Mouse (Mus musculus) MN1 (cell line): Measurements from ENCODE around the gene Apobec1.
A peak's percentile ranks its signal among the peaks of the same experiment; 100 is the strongest.
"Not testable (repeated sequence)": the region's sequence is repeated elsewhere in the genome, so short reads cannot be mapped to it uniquely, and the experiment has no call there.

Experiments
- DNase-seq: peaks from one replicate; pipeline ENCODE4 v3.0.0-alpha.2; 2016; ENCODE audit warnings: low spot score

Apobec1 gene

GRCm38 (mm10) chr6:122604260-122604659 is 2.0 kb upstream of the Apobec1 start:
- no peak for DNase-seq

DNA sequence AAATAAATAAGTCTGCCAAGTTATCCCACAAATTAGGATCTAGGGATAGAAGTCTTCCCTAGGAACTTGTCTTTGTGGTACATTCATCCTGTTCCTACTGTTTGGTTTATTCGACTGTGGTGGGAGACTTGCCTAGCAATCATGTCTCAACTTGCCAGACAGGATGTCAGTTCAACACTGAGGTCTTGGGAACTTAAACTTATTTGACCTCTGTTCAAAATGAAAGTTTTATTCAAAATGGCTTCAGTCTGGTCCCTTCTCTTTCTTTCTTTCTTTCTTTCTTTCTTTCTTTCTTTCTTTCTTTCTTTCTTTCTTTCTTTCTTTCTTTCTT is 713 bp upstream of the Apobec1 start:
- no peak for DNase-seq

DNA sequence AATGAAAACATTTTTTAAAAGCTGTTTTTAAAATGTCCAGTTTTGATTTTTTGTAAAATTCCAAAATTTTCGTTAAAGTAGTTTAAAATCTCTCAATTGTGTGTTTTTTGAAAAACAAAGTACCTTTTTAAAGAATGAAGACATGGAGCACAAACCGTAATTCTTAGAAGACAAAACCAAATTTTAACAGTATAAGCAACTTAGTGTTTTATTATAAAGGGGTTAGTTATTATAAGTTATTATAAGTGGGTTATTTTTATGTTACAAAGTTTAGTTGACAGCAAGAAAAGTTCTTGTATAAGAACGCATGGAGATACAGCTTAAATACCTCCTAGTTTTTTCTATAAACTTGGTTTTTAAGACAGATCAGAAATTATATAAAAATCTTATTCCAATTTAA is 629 bp downstream of the Apobec1 start:
- no peak for DNase-seq

DNA sequence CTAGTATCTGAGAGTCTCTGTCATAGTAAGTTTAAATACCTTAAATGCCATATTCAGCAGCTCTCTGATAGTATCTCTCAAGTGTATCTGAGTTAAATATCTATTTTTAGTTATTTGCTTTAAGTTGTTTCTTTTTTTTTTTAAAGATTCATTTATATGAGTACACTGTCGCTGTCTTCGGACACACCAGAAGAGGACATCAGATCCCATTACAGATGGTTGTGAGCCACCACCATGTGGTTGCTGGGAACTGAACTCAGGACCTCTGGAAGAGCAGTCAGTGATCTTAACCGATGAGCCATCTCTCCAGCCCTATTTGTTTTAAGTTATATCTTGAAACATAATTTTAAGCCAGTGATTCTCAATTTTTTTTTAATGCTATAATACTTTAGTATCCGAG is 1.2 kb downstream of the Apobec1 start:
- no peak for DNase-seq

GRCm38 (mm10) chr6:122600066-122600646 is 2.1 kb downstream of the Apobec1 start:
- no peak for DNase-seq

DNA sequence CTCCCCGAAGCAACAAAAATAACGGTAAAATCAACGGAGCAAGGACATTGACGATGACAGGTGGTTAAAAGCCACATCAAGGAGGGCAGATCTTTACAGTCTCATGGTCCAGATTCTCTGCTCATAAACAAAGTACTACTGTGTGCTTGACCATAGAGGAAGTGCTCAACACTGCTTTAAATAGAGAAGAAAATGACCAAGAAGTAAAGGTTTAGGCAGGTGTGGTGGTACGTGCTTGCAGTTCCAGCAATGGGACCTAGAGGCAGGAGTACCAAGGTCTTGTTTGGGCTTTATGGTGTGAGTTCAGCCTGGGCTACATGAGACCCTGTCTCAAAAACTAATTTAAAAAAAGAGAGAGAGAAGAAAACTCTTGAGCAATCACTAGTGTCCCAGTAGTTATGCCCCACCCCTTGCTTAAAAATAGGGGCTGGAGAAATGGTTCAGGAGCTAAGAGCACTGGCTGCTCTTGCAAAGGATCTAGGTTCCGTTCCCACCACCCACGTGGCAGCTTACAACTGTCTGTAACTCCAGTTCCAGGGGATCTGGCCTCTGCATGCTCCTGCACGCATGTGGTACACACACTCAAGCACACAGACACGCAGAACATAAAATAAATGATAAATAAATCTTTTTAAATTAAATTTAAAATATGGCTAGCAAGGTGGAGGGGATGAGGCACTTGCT is 3.0 kb downstream of the Apobec1 start:
- no peak for DNase-seq

DNA sequence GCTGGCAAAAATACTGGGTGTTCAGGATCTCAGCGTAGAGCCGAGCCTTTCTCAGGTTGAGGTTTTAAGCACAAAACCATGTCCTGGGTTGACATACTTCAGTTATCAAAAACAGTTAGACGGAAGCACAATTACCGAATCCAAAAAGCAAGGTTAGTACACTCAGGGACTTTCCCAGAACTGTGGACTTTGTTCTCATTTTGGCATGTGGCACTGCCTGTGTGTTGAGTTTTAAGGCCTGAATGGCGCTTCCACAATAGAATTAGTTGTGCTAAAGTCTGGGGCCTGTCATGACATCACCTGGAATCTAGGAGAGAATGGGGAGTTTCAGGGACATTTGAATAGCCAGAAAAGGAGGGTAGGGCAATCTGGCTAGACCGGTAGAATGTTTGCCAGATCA is 3.8 kb downstream of the Apobec1 start:
- DNase-seq: no peak

GRCm38 (mm10) chr6:122598014-122598413 is 4.2 kb downstream of the Apobec1 start:
- no peak for DNase-seq

DNA sequence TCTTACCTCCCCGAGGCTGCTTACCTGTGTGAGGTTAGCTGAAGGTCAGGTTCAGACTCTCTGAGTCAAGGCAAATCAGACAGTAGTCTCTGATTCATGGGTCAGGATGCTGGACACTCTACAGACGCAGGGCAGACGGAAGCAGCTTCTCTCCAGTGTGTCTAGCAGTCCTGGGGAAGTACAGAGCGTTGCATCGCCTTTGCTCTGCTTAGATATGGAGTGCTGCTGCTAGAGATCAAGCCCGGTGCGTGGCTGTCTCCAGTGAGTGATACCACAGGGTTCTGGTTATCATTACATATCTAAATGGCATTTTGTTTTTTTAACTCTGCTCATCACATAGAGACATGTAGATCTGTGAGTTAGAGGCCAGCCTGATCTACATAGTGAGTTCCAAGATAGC is 5.6 kb downstream of the Apobec1 start:
- DNase-seq: no peak

- no peak for DNase-seq
These were observed 6.6 kb downstream of the Apobec1 start for GRCm38 (mm10) chr6:122595637-122596036.

DNA sequence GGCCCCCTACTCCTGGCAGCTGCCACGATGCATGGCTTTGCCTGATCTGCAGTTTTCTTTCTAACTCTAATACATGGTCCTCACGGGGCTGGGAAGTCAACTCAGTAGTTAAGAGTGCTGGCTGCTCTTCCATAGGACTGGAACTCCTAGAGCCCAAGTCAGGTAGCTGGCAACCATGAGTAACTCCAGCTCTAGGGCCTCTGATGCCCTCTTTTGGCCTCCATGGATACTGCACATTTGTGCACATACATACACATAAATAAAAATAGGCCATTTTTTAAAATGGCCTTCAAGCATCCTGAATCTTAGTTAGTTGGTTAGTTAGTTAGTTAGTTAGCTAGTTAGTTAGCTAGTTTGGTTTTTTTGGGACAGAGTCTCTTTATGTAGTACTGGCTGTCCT is 9.3 kb downstream of the Apobec1 start:
- DNase-seq: no peak

DNA sequence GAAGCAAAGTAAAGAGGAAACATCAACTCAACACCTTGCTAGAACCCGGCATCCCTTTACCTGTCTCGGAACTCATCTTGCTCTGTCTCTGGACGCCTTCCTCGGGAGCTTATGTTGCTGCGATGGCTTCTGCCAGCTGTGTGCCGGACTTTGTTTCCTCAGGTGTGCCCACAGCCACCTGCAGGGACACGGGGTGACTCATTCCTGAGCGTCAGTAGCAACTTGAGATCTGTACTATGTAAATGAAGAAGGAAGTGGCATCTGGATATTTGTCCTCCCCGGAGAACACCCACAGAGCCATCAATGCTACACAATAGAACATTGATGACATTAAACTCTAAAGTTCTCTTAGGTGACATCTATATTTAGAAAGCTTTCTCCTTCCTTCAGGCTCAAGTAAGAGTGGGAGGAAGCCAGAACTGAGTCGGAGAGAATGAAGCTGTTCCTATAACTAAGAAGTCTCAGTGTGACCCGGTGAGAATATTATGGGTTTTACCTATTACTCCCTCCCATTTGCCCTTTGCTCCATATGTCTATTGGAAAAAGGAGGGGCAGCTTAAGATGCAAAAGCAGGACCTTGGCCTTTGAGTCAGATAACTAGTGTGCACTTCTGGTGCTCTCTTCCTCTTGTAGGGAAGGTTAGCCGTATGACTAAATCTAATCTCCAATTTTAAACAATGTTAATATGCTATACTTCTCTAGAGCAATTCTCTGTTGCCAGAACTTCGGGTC is 11.1 kb downstream of the Apobec1 start:
- no peak for DNase-seq

DNA sequence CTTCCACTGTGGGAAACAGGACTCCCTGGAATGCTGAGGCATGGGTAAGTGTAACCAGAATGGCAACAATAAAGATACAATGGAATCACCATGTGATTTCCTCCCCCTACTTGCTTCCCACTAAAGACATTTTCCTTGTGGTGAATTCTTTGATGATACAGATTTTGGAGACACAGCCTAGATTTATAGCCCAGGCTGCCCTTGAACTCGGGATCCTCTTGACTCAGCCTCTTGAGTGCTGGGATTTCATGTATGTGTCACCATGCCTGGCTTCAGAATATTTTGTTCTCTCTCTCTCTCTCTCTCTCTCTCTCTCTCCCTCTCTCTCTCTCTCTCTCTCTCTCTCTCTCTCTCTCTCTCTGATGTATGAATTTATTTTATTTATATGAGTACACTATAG is 23.2 kb downstream of the Apobec1 start:
- DNase-seq: no peak

GRCm38 (mm10) chr6:122577030-122577429 is 25.2 kb downstream of the Apobec1 start:
- no peak for DNase-seq

- not testable (repeated sequence) for DNase-seq
These were observed 27.2 kb downstream of the Apobec1 start for GRCm38 (mm10) chr6:122575037-122575436.

- no peak for DNase-seq
These were observed 30.7 kb downstream of the Apobec1 start for GRCm38 (mm10) chr6:122571617-122571959.

DNA sequence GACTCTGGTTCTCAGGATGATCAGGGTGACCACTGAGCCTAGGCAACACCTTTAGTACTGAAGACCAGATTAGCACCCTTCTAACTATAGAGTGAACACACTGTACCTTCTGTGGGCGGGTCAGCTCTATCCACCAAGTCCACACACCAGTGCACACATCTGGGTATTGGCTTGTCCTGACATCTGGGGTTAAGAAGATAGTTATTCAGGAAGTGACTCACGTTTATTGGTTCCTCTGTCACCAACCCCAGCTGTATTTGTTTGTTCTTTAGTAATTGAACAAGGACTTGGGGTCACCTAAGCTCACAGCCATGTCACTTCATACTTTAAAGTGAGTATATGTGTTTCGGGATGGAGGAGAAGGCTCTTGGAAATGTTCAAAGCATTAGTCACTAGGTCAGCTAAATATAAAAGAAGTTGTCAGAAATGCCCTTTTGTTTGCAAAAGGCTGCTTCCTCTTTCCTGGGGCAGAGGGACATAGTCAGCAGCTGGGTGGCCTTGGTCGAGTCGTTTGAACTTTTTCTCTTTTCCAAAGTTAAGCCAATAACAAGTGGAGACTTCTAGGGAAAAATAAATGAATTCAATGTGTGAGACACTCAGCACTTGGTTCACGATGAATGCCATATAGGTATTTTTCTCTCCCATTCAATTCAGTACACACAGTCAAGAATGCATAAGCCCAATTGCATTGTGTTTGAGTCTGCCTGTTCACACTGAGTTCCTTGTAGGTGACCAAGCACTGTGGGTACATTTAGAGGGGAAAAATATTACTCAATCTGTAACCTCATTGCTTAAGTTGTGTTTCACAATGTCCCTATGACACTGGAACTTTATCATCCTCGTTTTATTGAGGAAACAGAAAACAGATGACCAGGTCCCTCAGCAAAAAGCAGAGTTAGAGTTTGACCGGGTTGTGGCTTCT is 31.3 kb downstream of the Apobec1 start:
- no peak for DNase-seq

DNA sequence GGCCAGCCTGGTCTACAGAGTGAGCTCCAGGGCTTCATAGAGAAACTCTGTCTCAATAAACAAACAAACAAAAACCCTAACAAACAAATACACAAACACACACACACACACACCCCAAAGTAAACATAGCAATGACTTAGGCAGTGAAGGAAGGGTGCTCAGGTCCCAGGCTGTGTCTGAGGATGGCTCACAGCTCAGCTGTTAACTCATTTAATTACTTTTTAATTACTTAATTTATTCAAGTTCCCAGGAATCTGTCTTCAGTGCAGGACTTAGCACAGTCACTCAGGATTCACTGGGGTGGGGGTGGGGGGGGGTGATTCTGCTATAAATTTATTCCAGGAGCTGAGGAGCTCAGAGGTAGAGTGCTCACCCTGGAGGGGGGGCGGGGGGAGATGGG is 32.5 kb downstream of the Apobec1 start:
- DNase-seq: no peak

- DNase-seq: no peak
These were observed 33.1 kb downstream of the Apobec1 start for GRCm38 (mm10) chr6:122569113-122569512.

- no peak for DNase-seq
These were observed 37.0 kb downstream of the Apobec1 start for GRCm38 (mm10) chr6:122565070-122565784.

DNA sequence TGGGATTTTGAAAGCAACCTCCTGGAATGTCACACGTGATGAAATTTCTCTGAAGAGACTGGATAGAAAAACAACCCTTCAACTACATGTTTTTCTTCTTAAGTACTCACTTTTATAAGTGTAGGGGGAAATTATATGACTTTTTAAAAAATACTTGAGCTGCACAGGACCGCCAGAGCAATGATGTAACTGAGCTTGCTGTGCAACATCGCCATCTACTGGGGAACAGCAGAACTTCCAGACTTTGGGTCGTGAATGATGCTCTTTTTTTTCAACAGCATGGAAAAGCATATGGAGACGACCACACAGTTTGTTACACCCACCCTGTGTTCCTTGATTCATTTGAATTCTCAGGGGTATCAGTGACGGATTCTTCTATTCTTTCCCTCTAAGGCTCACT is 39.8 kb downstream of the Apobec1 start:
- DNase-seq: peak; percentile 45

GRCm38 (mm10) chr6:122561005-122561404 is 41.2 kb downstream of the Apobec1 start:
- DNase-seq: no peak
